Mouse (Mus musculus) spleen, embryonic (tissue): ENCODE results near the gene Tmem273.

ENCODE experiments used
- CTCF ChIA-PET: fragments of 350-600 bp; sonication (Branson Sonifier 250); formaldehyde crosslinking; loops from one replicate; lab custom pipeline; 2022; lab: Charles Lee

Gene Tmem273

GRCm38 (mm10) chr14:32785556-32786130 lies at the start of gene Tmem273:
Gene Tmem273 (plus strand): TSS chr14:32785963.
- CTCF ChIA-PET, result no interaction called here

- CTCF ChIA-PET, result no interaction called here
These were observed 49.2 kb upstream of the Tmem273 start for GRCm38 (mm10) chr14:32736561-32736960.

GRCm38 (mm10) chr14:32738586-32738985 lies 47.2 kb upstream of the Tmem273 start:
- CTCF ChIA-PET, result no interaction called here

- CTCF ChIA-PET, result no interaction called here
These were observed 37.2 kb upstream of the Tmem273 start for GRCm38 (mm10) chr14:32748519-32748918.

GRCm38 (mm10) chr14:32750727-32751126 lies 35.0 kb upstream of the Tmem273 start:
- CTCF ChIA-PET, result no interaction called here

GRCm38 (mm10) chr14:32754286-32754685 lies 31.5 kb upstream of the Tmem273 start:
- CTCF ChIA-PET, result no interaction called here

- CTCF ChIA-PET, result no interaction called here
These were observed 23.6 kb upstream of the Tmem273 start for GRCm38 (mm10) chr14:32762177-32762576.

GRCm38 (mm10) chr14:32770563-32770962 lies 15.2 kb upstream of the Tmem273 start:
- CTCF ChIA-PET, result interaction anchor here (0.6 kb wide), 1 partner anchor 443 kb away, joined by 8 read pairs; the partner anchor contains the start of gene Arhgap22

GRCm38 (mm10) chr14:32772085-32772484 lies 13.7 kb upstream of the Tmem273 start:
- CTCF ChIA-PET, result no interaction called here

- CTCF ChIA-PET, result no interaction called here
These were observed 13.0 kb upstream of the Tmem273 start for GRCm38 (mm10) chr14:32772791-32773190.

GRCm38 (mm10) chr14:32773456-32773855 lies 12.3 kb upstream of the Tmem273 start:
- CTCF ChIA-PET, result no interaction called here

GRCm38 (mm10) chr14:32776077-32776476 lies 9.7 kb upstream of the Tmem273 start:
- CTCF ChIA-PET, result no interaction called here

- CTCF ChIA-PET, result no interaction called here
These were observed 7.4 kb upstream of the Tmem273 start for GRCm38 (mm10) chr14:32778362-32778761.

GRCm38 (mm10) chr14:32782866-32783265 lies 2.9 kb upstream of the Tmem273 start:
- CTCF ChIA-PET, result no interaction called here

- CTCF ChIA-PET, result no interaction called here
These were observed 1.5 kb upstream of the Tmem273 start for GRCm38 (mm10) chr14:32784130-32784747.

GRCm38 (mm10) chr14:32784748-32785134 lies 1.0 kb upstream of the Tmem273 start:
- CTCF ChIA-PET, result no interaction called here

- CTCF ChIA-PET, result interaction anchor here (0.6 kb wide), 1 partner anchor 64 kb away, joined by 3 read pairs; no protein-coding TSS in a partner anchor
These were observed 1.9 kb downstream of the Tmem273 start for GRCm38 (mm10) chr14:32787691-32788090.

- CTCF ChIA-PET, result no interaction called here
These were observed 10.6 kb downstream of the Tmem273 start for GRCm38 (mm10) chr14:32796375-32796774.

GRCm38 (mm10) chr14:32797803-32798202 lies 12.0 kb downstream of the Tmem273 start:
- CTCF ChIA-PET, result no interaction called here

GRCm38 (mm10) chr14:32798355-32798754 lies 12.6 kb downstream of the Tmem273 start:
- CTCF ChIA-PET, result no interaction called here

GRCm38 (mm10) chr14:32800048-32800447 lies 14.3 kb downstream of the Tmem273 start:
- CTCF ChIA-PET, result no interaction called here

GRCm38 (mm10) chr14:32801016-32801661 lies 15.4 kb downstream of the Tmem273 start:
- CTCF ChIA-PET, result interaction anchor here (0.6 kb wide), 1 partner anchor 1977 kb away, joined by 6 read pairs; no protein-coding TSS in a partner anchor

- CTCF ChIA-PET, result no interaction called here
These were observed 15.9 kb downstream of the Tmem273 start for GRCm38 (mm10) chr14:32801662-32802024.
